Mouse (Mus musculus) ovary, adult 18-20 months (tissue): ENCODE data around the gene Parvg.

Experiments used
- DNase-seq: peaks from one replicate; pipeline ENCODE4 v3.0.0; 2022; ENCODE audit warnings: low spot score, mixed read lengths

The Parvg gene

GRCm38 (mm10) chr15:84305333-84305732 lies 18.5 kb upstream of the Parvg start:
- no peak for DNase-seq

- no peak for DNase-seq
These were observed 13.6 kb upstream of the Parvg start for GRCm38 (mm10) chr15:84310271-84310670.

- DNase-seq: no peak
These were observed 12.3 kb upstream of the Parvg start for GRCm38 (mm10) chr15:84311295-84312085.

- DNase-seq: no peak
These were observed 10.8 kb upstream of the Parvg start for GRCm38 (mm10) chr15:84312878-84313565.

- DNase-seq: no peak
These were observed 10.3 kb upstream of the Parvg start for GRCm38 (mm10) chr15:84313566-84313878.

- no peak for DNase-seq
These were observed 9.3 kb upstream of the Parvg start for GRCm38 (mm10) chr15:84314420-84315080.

- DNase-seq: no peak
These were observed 8.4 kb upstream of the Parvg start for GRCm38 (mm10) chr15:84315276-84316046.

- no peak for DNase-seq
These were observed 4.4 kb upstream of the Parvg start for GRCm38 (mm10) chr15:84319393-84319792.

- no peak for DNase-seq
These were observed 2.2 kb upstream of the Parvg start for GRCm38 (mm10) chr15:84321544-84322174.

- no peak for DNase-seq
These were observed 1.2 kb downstream of the Parvg start for GRCm38 (mm10) chr15:84324870-84325553.

- DNase-seq: no peak
These were observed 1.9 kb downstream of the Parvg start for GRCm38 (mm10) chr15:84325736-84326135.

- DNase-seq: no peak
These were observed 5.0 kb downstream of the Parvg start for GRCm38 (mm10) chr15:84328870-84329269.

GRCm38 (mm10) chr15:84329940-84330339 lies 6.1 kb downstream of the Parvg start:
- no peak for DNase-seq

- DNase-seq: no peak
These were observed 7.3 kb downstream of the Parvg start for GRCm38 (mm10) chr15:84331066-84331612.

GRCm38 (mm10) chr15:84336281-84336817 lies 12.5 kb downstream of the Parvg start:
- DNase-seq: no peak

GRCm38 (mm10) chr15:84337599-84337998 lies 13.8 kb downstream of the Parvg start:
- no peak for DNase-seq

- DNase-seq: no peak
These were observed 17.1 kb downstream of the Parvg start for GRCm38 (mm10) chr15:84340926-84341325.

- no peak for DNase-seq
These were observed 24.9 kb downstream of the Parvg start for GRCm38 (mm10) chr15:84348769-84349168.

GRCm38 (mm10) chr15:84349915-84350738 lies 26.3 kb downstream of the Parvg start:
- no peak for DNase-seq

- no peak for DNase-seq
These were observed 27.5 kb downstream of the Parvg start for GRCm38 (mm10) chr15:84351342-84351741.
